Mouse (Mus musculus): ENCODE measurements around the gene Tmem184b. TPM values are rescaled to one million over a fixed set of nuclear protein-coding genes. Genes with fewer than 3 reads are reported as not detected.

Tmem184b gene
- total and polyA plus RNA-seq, 3 experiments = 38.7 to 83.1 (median 42.9) TPM

DNA sequence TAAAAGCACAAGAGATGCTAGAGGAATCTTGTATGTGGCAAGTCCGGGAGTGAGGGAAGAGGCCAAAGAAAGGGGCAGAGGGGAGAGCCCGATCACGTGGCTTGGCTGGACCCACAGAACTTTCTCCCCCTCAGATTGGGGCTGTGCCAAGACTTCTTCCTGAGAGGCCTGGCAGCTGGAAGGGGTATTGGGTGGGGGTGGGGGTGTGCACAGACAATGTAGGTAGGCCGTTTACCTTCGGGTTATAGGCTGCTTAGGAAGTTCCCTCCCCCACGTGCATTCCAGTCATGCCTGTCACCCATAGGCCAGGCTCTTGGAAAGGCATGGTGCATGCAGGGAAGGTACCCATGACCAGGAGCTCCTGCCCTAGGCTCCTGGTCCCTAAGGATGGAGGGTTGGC is 43.4 kb downstream of the Tmem184b start:
- Histone ChIP-seq H3K36me3 (ENCODE audit: control insufficient read depth, insufficient read depth, low read length) (peaks cover 4% of the 10 kb centered on the region; the same call in 1 of the 2 replicates), H3K4me1 (ENCODE audit: control insufficient read depth, insufficient read depth, low read length) (peaks cover 14% of the 10 kb centered on the region), H3K27ac (peak overlapping the region; percentile 1; the same call in 1 of the 2 replicates), H3K79me2 (replicated peaks; ENCODE audit: control insufficient read depth, insufficient read depth, low read length) (no peaks in the 10 kb centered on the region), H3K9ac (ENCODE audit: low read depth, low read length) (no peak overlapping the region), H3K4me3 (no peak overlapping the region), H3K27me3 (ENCODE audit: control insufficient read depth, insufficient read depth, low read length) (no peaks in the 10 kb centered on the region)
- 18% methylated on average over 6 of the region's 6 CpGs for WGBS
- intact Hi-C loops (cut with DNase I) = loop anchor here (5.0 kb wide), 1 partner anchor 38 kb away; no protein-coding TSS in a partner anchor
- TF ChIP-seq EP300 (IDR thresholded peaks at IDR 0.05; ENCODE audit: insufficient read depth, low read depth, low read length) (no peak), CTCF (IDR thresholded peaks at IDR 0.05) (no peak), POLR2A (IDR thresholded peaks at IDR 0.05; ENCODE audit: insufficient read depth, low read depth, low read length) (no peak)
- DNase-seq = peak in 1 of 2 experiments; percentile 34

DNA sequence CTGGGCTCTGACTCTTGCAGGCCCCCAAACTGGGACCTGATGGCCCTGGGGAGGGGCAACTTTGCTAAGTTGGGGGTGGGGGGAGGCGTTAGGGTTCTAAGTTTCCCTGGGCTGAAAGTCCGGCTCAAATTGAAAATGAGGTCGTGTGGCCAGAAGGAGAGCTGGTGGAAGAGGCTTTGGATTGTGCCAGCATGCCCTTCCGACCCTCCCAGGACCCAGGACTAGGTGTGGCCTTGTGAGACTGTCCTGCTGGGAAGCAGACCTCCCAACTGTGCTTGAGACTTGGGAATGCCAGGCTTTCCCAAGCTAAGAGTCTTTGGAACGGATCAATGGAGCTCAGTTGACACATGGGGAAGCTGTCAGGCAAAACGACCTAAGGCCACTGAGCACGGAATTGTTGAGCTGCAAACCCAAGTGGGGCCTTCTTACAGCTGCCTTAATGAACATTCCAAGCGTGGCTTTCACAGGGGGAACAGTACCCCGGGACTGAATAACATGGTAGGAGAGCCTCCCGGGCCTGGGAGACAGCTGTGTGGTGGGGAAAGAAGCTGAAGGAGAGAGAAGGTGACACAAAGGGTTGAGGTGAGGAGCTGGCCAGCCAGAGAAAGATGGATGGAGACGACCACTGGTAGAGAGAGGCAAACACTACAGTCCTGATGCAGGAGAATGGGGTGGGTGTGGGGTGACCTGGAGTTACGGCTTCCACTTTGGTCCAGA is 45.2 kb downstream of the Tmem184b start:
- intact Hi-C loops (cut with DNase I) = loop anchor here (5.0 kb wide), 1 partner anchor 36 kb away; no protein-coding TSS in a partner anchor
- no peak overlapping the region for H3K4me3 ChIP-seq
- H3K4me1 ChIP-seq (ENCODE audit: control insufficient read depth, insufficient read depth, low read length) = peaks cover 14% of the 10 kb centered on the region
- WGBS = 58% methylated on average over 12 of the region's 12 CpGs
- no peaks in the 10 kb centered on the region for H3K79me2 ChIP-seq (replicated peaks; ENCODE audit: control insufficient read depth, insufficient read depth, low read length)
- TF ChIP-seq CTCF (IDR thresholded peaks at IDR 0.05) = no peak
- TF ChIP-seq POLR2A (IDR thresholded peaks at IDR 0.05; ENCODE audit: insufficient read depth, low read depth, low read length) = no peak
- TF ChIP-seq EP300 (IDR thresholded peaks at IDR 0.05; ENCODE audit: insufficient read depth, low read depth, low read length) = no peak
- peaks cover 4% of the 10 kb centered on the region; the same call in 1 of the 2 replicates for H3K36me3 ChIP-seq (ENCODE audit: control insufficient read depth, insufficient read depth, low read length)
- no peaks in the 10 kb centered on the region for H3K27me3 ChIP-seq (ENCODE audit: control insufficient read depth, insufficient read depth, low read length)
- H3K27ac ChIP-seq = peak overlapping the region; percentile 45
- H3K9ac ChIP-seq (ENCODE audit: low read depth, low read length) = no peak overlapping the region
- no peak for DNase-seq

- H3K27me3 ChIP-seq (ENCODE audit: control insufficient read depth, insufficient read depth, low read length) = no peaks in the 10 kb centered on the region
- peak overlapping the region; percentile 71 for H3K27ac ChIP-seq
- 1% methylated on average over 76 of the region's 77 CpGs for WGBS
- peak overlapping the region; percentile 46 for H3K4me3 ChIP-seq
- no peaks in the 10 kb centered on the region for H3K79me2 ChIP-seq (replicated peaks; ENCODE audit: control insufficient read depth, insufficient read depth, low read length)
- H3K4me1 ChIP-seq (ENCODE audit: control insufficient read depth, insufficient read depth, low read length) = peaks cover 14% of the 10 kb centered on the region
- peak overlapping the region; percentile 74 for H3K9ac ChIP-seq (ENCODE audit: low read depth, low read length)
- intact Hi-C loops (cut with DNase I) = loop anchor here (5.0 kb wide), 1 partner anchor 35 kb away; no protein-coding TSS in a partner anchor
- DNase-seq = peak; percentile 80 to 83
- TF ChIP-seq EP300 (IDR thresholded peaks at IDR 0.05; ENCODE audit: insufficient read depth, low read depth, low read length) (0 out of 2 replicates have a peak, but pooled peaks have one; percentile 41), CTCF (IDR thresholded peaks at IDR 0.05) (peak; percentile 49), POLR2A (IDR thresholded peaks at IDR 0.05; ENCODE audit: insufficient read depth, low read depth, low read length) (peak; percentile 62)
- H3K36me3 ChIP-seq (ENCODE audit: control insufficient read depth, insufficient read depth, low read length) = peaks cover 4% of the 10 kb centered on the region; the same call in 1 of the 2 replicates
These were observed 46.1 kb downstream of the Tmem184b start for GRCm38 (mm10) chr15:79357036-79357911.

DNA sequence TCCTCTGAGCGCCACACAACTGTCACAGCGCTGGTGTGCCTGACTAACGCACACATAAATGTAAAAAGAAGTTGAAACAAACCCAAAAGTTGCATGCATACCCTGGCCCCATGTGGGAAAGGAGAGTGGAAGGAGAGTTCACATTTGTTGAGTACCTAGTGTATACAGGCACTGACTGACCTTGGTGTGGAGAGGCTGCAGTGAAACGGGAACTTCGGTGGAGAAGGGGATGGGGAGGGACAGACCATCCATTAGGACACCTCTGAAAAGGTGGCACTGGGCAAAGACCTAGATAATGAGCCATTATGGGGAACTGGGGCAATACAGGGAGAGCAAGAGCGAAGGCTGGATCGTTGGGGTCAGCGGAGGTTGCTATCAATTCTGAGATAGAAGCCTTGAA is 46.9 kb downstream of the Tmem184b start:
- H3K36me3 ChIP-seq (ENCODE audit: control insufficient read depth, insufficient read depth, low read length) = peaks cover 4% of the 10 kb centered on the region; the same call in 1 of the 2 replicates
- H3K9ac ChIP-seq (ENCODE audit: low read depth, low read length) = no peak overlapping the region
- intact Hi-C loops (cut with DNase I) = loop anchor here (5.0 kb wide), 1 partner anchor 34 kb away; no protein-coding TSS in a partner anchor
- WGBS = 84% methylated on average over 8 of the region's 8 CpGs
- no peak for DNase-seq
- H3K4me1 ChIP-seq (ENCODE audit: control insufficient read depth, insufficient read depth, low read length) = peaks cover 15% of the 10 kb centered on the region
- H3K79me2 ChIP-seq (replicated peaks; ENCODE audit: control insufficient read depth, insufficient read depth, low read length) = no peaks in the 10 kb centered on the region
- H3K4me3 ChIP-seq = peak overlapping the region; percentile 46; the same call in 1 of the 2 replicates
- no peak overlapping the region for H3K27ac ChIP-seq
- TF ChIP-seq CTCF (IDR thresholded peaks at IDR 0.05) = no peak
- TF ChIP-seq POLR2A (IDR thresholded peaks at IDR 0.05; ENCODE audit: insufficient read depth, low read depth, low read length) = no peak
- no peak for TF ChIP-seq EP300 (IDR thresholded peaks at IDR 0.05; ENCODE audit: insufficient read depth, low read depth, low read length)
- H3K27me3 ChIP-seq (ENCODE audit: control insufficient read depth, insufficient read depth, low read length) = no peaks in the 10 kb centered on the region

- TF ChIP-seq CTCF (IDR thresholded peaks at IDR 0.05) (no peak), POLR2A (IDR thresholded peaks at IDR 0.05; ENCODE audit: insufficient read depth, low read depth, low read length) (no peak), EP300 (IDR thresholded peaks at IDR 0.05; ENCODE audit: insufficient read depth, low read depth, low read length) (no peak)
- Histone ChIP-seq H3K36me3 (ENCODE audit: control insufficient read depth, insufficient read depth, low read length) (no peaks in the 10 kb centered on the region), H3K4me1 (ENCODE audit: control insufficient read depth, insufficient read depth, low read length) (peaks cover 13% of the 10 kb centered on the region), H3K79me2 (replicated peaks; ENCODE audit: control insufficient read depth, insufficient read depth, low read length) (no peaks in the 10 kb centered on the region), H3K9ac (ENCODE audit: low read depth, low read length) (no peak overlapping the region), H3K27ac (no peak overlapping the region), H3K27me3 (ENCODE audit: control insufficient read depth, insufficient read depth, low read length) (no peaks in the 10 kb centered on the region), H3K4me3 (no peak overlapping the region)
- 42% methylated on average over 4 of the region's 4 CpGs for WGBS
- intact Hi-C loops (cut with DNase I) = loop anchor here (5.0 kb wide), 1 partner anchor 32 kb away; no protein-coding TSS in a partner anchor
- no peak for DNase-seq
These were observed 48.8 kb downstream of the Tmem184b start for GRCm38 (mm10) chr15:79354619-79355018.

Measured in heart, adult 2 months (tissue).